Mouse (Mus musculus): Measurements from ENCODE around the gene Efna3. TPM values are rescaled to one million over a fixed set of nuclear protein-coding genes. Genes with fewer than 3 reads are reported as not detected.

The Efna3 gene
- polyA plus RNA-seq, 1 experiment from 2014 or later: 4.4 TPM

GRCm38 (mm10) chr3:89315930-89316831, 6.6 kb downstream of the Efna3 start:
- peak overlapping the region; percentile 89 for H3K27ac ChIP-seq (ENCODE audit: low read length)

DNA sequence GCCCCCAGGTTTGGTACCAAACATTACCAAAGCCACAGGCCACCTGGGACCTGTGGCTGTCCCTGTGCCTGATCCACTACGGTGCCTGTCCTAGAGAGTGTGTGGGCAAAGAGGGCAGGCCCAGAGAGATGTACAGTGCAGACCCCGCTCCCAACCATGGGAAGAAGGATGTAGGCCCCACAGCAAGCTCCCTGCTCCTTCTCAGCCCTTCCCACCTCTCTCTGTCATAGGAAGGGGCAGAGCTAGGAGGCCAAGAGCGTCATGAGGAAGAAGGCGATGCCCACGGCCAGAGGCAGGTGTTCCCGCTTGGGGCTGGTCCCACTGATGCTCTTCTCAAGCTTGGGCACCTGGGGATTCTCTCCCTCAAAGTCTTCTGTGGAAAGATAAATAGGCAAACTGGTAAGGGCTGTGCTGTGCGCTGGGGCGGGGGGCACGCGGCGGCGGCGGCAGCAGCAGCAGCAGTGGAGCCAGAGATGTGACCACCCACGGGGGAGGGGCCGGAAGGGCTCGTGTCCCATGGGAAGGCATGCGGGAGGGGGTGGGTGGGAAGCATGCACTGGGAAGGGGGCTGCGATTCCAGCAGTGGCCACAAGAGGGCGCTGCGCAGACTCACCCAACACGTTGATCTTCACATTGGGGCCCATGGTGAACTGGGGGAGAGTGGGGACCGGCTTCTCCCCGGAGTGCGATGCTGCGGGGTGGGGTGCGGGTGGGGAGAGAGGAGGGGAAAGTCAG, 7.4 kb downstream of the Efna3 start:
- peak; percentile 80 for DNase-seq (ENCODE audit: low spot score)
- H3K9ac ChIP-seq (replicated peaks; ENCODE audit: low read depth): no peak overlapping the region
- H3K27ac ChIP-seq (ENCODE audit: low read length): peak overlapping the region; percentile 89
- peak overlapping the region; percentile 26 for H3K4me3 ChIP-seq (ENCODE audit: low read depth, low read length)
- TF ChIP-seq EP300 (IDR thresholded peaks at IDR 0.05) (no peak), CTCF (IDR thresholded peaks at IDR 0.05) (peak; percentile 95)
- H3K36me3 ChIP-seq (ENCODE audit: insufficient read depth, low read length): no peaks in the 10 kb centered on the region
- peak overlapping the region; percentile 61 for H3K4me2 ChIP-seq (replicated peaks; ENCODE audit: low read depth, low read length)
- H3K9me3 ChIP-seq (ENCODE audit: low read length): no peaks in the 10 kb centered on the region
- H3K4me1 ChIP-seq (ENCODE audit: insufficient read depth, low read depth, low read length): peaks cover 23% of the 10 kb centered on the region
- peaks cover 24% of the 10 kb centered on the region for H3K27me3 ChIP-seq (replicated peaks; ENCODE audit: insufficient read depth, low read length)
- 8% methylated on average over 16 of the region's 26 CpGs for WGBS
- ATAC-seq: peak; percentile 58

More at GRCm38 (mm10) chr3:89315930-89316831, 6.6 kb downstream of the Efna3 start:
- Histone ChIP-seq H3K36me3 (ENCODE audit: insufficient read depth, low read length) (no peaks in the 10 kb centered on the region), H3K27me3 (replicated peaks; ENCODE audit: insufficient read depth, low read length) (peaks cover 32% of the 10 kb centered on the region), H3K4me3 (ENCODE audit: low read depth, low read length) (peak overlapping the region; percentile 23), H3K4me1 (ENCODE audit: insufficient read depth, low read depth, low read length) (peaks cover 32% of the 10 kb centered on the region), H3K9ac (replicated peaks; ENCODE audit: low read depth) (no peak overlapping the region; the same call in 1 of the 2 replicates), H3K4me2 (replicated peaks; ENCODE audit: low read depth, low read length) (peak overlapping the region; percentile 61), H3K9me3 (ENCODE audit: low read length) (no peaks in the 10 kb centered on the region)
- WGBS: 8% methylated on average over 40 of the region's 40 CpGs
- TF ChIP-seq EP300 (IDR thresholded peaks at IDR 0.05) (no peak), CTCF (IDR thresholded peaks at IDR 0.05) (no peak)
- no peak for DNase-seq (ENCODE audit: low spot score)
- no peak for ATAC-seq

DNA sequence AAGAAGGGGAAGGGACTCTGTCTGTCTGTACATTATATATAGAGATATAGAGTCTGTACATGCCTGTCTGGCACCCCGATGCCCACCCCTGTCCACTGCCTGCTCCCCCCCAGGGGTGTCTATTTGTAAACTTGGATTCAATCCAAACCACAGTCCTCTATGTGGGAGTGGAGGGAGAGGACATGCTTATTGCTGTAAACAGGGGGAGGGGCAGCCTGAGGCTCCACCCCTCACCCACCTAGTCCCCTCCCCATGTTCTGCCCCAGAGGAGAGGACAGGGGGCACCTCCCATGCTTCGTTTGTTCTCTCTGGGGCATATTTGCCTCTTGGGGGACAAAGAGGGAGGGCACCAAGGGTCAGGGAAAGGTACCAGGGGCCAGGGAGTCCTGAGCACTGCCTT, 8.0 kb downstream of the Efna3 start:
- H3K4me3 ChIP-seq (ENCODE audit: low read depth, low read length): peak overlapping the region; percentile 26; the same call in 1 of the 2 replicates

GRCm38 (mm10) chr3:89314340-89314739, 8.4 kb downstream of the Efna3 start:
- H3K27ac ChIP-seq (ENCODE audit: low read length): peak overlapping the region; percentile 89
- TF ChIP-seq CTCF (IDR thresholded peaks at IDR 0.05) (no peak), EP300 (IDR thresholded peaks at IDR 0.05) (no peak; the same call in 1 of the 2 replicates)
- peaks cover 17% of the 10 kb centered on the region for H3K27me3 ChIP-seq (replicated peaks; ENCODE audit: insufficient read depth, low read length)
- H3K4me3 ChIP-seq (ENCODE audit: low read depth, low read length): no peak overlapping the region
- peak overlapping the region; percentile 61 for H3K4me2 ChIP-seq (replicated peaks; ENCODE audit: low read depth, low read length)
- H3K4me1 ChIP-seq (ENCODE audit: insufficient read depth, low read depth, low read length): peaks cover 17% of the 10 kb centered on the region
- H3K36me3 ChIP-seq (ENCODE audit: insufficient read depth, low read length): no peaks in the 10 kb centered on the region
- peak; percentile 86 for DNase-seq (ENCODE audit: low spot score)
- ATAC-seq: peak; percentile 83
- 33% methylated on average over 5 of the region's 5 CpGs for WGBS
- H3K9me3 ChIP-seq (ENCODE audit: low read length): no peaks in the 10 kb centered on the region
- H3K9ac ChIP-seq (replicated peaks; ENCODE audit: low read depth): no peak overlapping the region

More for the DNA sequence above, 8.0 kb downstream of the Efna3 start:
- peak; percentile 70 for ATAC-seq
- peak overlapping the region; percentile 61 for H3K4me2 ChIP-seq (replicated peaks; ENCODE audit: low read depth, low read length)
- peaks cover 21% of the 10 kb centered on the region for H3K4me1 ChIP-seq (ENCODE audit: insufficient read depth, low read depth, low read length)
- no peaks in the 10 kb centered on the region for H3K36me3 ChIP-seq (ENCODE audit: insufficient read depth, low read length)
- no peak overlapping the region for H3K9ac ChIP-seq (replicated peaks; ENCODE audit: low read depth)
- TF ChIP-seq CTCF (IDR thresholded peaks at IDR 0.05) (no peak), EP300 (IDR thresholded peaks at IDR 0.05) (no peak)
- H3K9me3 ChIP-seq (ENCODE audit: low read length): no peaks in the 10 kb centered on the region
- WGBS: 28% methylated on average over 2 of the region's 2 CpGs
- H3K27me3 ChIP-seq (replicated peaks; ENCODE audit: insufficient read depth, low read length): peaks cover 21% of the 10 kb centered on the region
- peak; percentile 74 for DNase-seq (ENCODE audit: low spot score)
- peak overlapping the region; percentile 89 for H3K27ac ChIP-seq (ENCODE audit: low read length)

DNA sequence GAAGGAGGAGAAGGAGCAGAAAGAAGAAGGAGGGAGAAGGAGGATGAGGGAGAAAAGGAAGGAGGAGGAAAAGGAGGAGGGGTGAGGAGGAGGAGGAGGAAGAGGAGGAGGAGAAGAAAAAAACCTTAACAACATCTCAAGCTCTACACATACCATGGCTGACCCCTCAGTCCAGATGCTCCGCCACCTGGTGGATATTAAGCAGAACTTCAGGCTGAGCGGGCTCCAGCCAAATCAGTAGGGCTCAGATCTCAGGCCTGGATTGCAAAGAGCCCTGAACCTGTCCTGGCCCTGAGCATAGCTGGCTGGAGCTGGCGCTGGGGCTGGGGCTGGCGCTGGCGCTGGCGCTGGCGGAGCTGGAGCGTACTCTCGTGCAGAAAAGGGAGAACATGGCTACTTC, 14.7 kb downstream of the Efna3 start:
- H3K27ac ChIP-seq (ENCODE audit: low read length): no peak overlapping the region
- H3K4me2 ChIP-seq (replicated peaks; ENCODE audit: low read depth, low read length): no peak overlapping the region
- no peaks in the 10 kb centered on the region for H3K9me3 ChIP-seq (ENCODE audit: low read length)
- H3K4me3 ChIP-seq (ENCODE audit: low read depth, low read length): no peak overlapping the region
- no peaks in the 10 kb centered on the region for H3K36me3 ChIP-seq (ENCODE audit: insufficient read depth, low read length)
- peaks cover 2% of the 10 kb centered on the region; the same call in 1 of the 2 replicates for H3K4me1 ChIP-seq (ENCODE audit: insufficient read depth, low read depth, low read length)
- ATAC-seq: peak; percentile 82
- WGBS: 0% methylated on average over 9 of the region's 9 CpGs
- H3K27me3 ChIP-seq (replicated peaks; ENCODE audit: insufficient read depth, low read length): no peaks in the 10 kb centered on the region
- no peak overlapping the region for H3K9ac ChIP-seq (replicated peaks; ENCODE audit: low read depth)
- peak; percentile 86 for DNase-seq (ENCODE audit: low spot score)
- TF ChIP-seq EP300 (IDR thresholded peaks at IDR 0.05): no peak
- TF ChIP-seq CTCF (IDR thresholded peaks at IDR 0.05): peak; percentile 95

Data from lung, postnatal 0 days (tissue).